Mouse (Mus musculus) liver, embryonic 15.5 days (tissue): ENCODE results near the gene Ppox. TPM values are rescaled to one million over a fixed set of nuclear protein-coding genes. Genes with fewer than 3 reads are reported as not detected.
"Not testable (repeated sequence)": the region's sequence is repeated elsewhere in the genome, so short reads cannot be mapped to it uniquely, and the experiment has no call there.

ENCODE experiments used
- ATAC-seq: fragments of 200-750 bp; cut with Nextera tagmentation; 2 replicates; pipeline ENCODE4 v1.8.0; 2017; ENCODE audit warnings: moderate number of reproducible peaks, mild to moderate bottlenecking, moderate library complexity; ENCODE audit not compliant: insufficient read depth
- H3K27ac ChIP-seq: fragments of 300-500 bp; sonication (generic); replicated peaks from 2 replicates; pipeline ENCODE4 v1.5.1; 2015; ENCODE audit warnings: mild to moderate bottlenecking, inconsistent platforms
- H3K27me3 ChIP-seq: fragments of 300-500 bp; sonication (generic); 2 replicates; pipeline ENCODE4 v1.6.1; 2015; ENCODE audit warnings: mild to moderate bottlenecking, inconsistent platforms
- H3K36me3 ChIP-seq: fragments of 300-500 bp; sonication (generic); replicated peaks from 2 replicates; pipeline ENCODE4 v1.6.1; 2015; ENCODE audit warnings: moderate library complexity, mild to moderate bottlenecking, inconsistent platforms
- H3K4me1 ChIP-seq: fragments of 300-500 bp; sonication (generic); replicated peaks from 2 replicates; pipeline ENCODE4 v1.6.1; 2015; ENCODE audit warnings: inconsistent platforms
- H3K4me2 ChIP-seq: fragments of 300-500 bp; sonication (generic); 2 replicates; pipeline ENCODE4 v1.6.1; 2015; ENCODE audit warnings: moderate library complexity, mild to moderate bottlenecking, inconsistent platforms
- H3K4me3 ChIP-seq: fragments of 300-500 bp; sonication (generic); replicated peaks from 2 replicates; pipeline ENCODE4 v1.5.1; 2015; ENCODE audit warnings: mild to moderate bottlenecking, inconsistent platforms
- H3K9ac ChIP-seq: fragments of 300-500 bp; sonication (generic); 2 replicates; pipeline ENCODE4 v1.6.1; 2015; ENCODE audit warnings: moderate library complexity, mild to moderate bottlenecking, inconsistent platforms
- H3K9me3 ChIP-seq: fragments of 300-500 bp; sonication (generic); replicated peaks from 2 replicates; pipeline ENCODE4 v1.6.1; 2016; ENCODE audit warnings: inconsistent platforms
- WGBS: fragments of 180-500 bp; shearing (Covaris S2); methylation state at CpG from one replicate; pipeline ENCODE4 v1.1.7; 2015; ENCODE audit warnings: mixed read lengths; ENCODE audit not compliant: insufficient replicate concordance; 5-methylcytosine and 5-hydroxymethylcytosine counted together
- polyA plus RNA-seq: library from polyadenylated mRNA; unstranded; fragments of >200 nt; fragmentation: Nextera tagmentation; extraction: Ambion mirVana; gene quantifications from 2 replicates; pipeline ENCODE4 v1.2.1, GENCODE M21; 2015

Gene Ppox
- polyA plus RNA-seq, 1 experiment from 2014 or later, result 214 TPM

GRCm38 (mm10) chr1:171309321-171309720 is 28.3 kb upstream of the Ppox start:
- Histone ChIP-seq H3K4me1 (no peaks in the 10 kb centered on the region), H3K9ac (no peak overlapping the region), H3K4me3 (no peak overlapping the region), H3K9me3 (no peaks in the 10 kb centered on the region), H3K36me3 (no peaks in the 10 kb centered on the region), H3K4me2 (no peak overlapping the region), H3K27ac (no peak overlapping the region), H3K27me3 (peaks cover 25% of the 10 kb centered on the region)
- ATAC-seq, result no peak
- 42% methylated on average over 2 of the region's 2 CpGs for WGBS

GRCm38 (mm10) chr1:171306157-171306556 is 25.2 kb upstream of the Ppox start:
- H3K27me3 ChIP-seq, result peaks cover 28% of the 10 kb centered on the region
- not testable (repeated sequence) for H3K9me3 ChIP-seq, H3K4me2 ChIP-seq, ATAC-seq, H3K9ac ChIP-seq, H3K36me3 ChIP-seq, H3K4me1 ChIP-seq, H3K27ac ChIP-seq, H3K4me3 ChIP-seq
- WGBS, result 57% methylated on average over 5 of the region's 5 CpGs

GRCm38 (mm10) chr1:171298226-171298625 is 17.2 kb upstream of the Ppox start:
- no peak overlapping the region for H3K4me3 ChIP-seq
- H3K9ac ChIP-seq, result no peak overlapping the region
- H3K27me3 ChIP-seq, result peaks cover 52% of the 10 kb centered on the region
- H3K36me3 ChIP-seq, result no peaks in the 10 kb centered on the region
- no peaks in the 10 kb centered on the region for H3K9me3 ChIP-seq
- 52% methylated on average over 3 of the region's 3 CpGs for WGBS
- no peak overlapping the region for H3K4me2 ChIP-seq
- no peak overlapping the region for H3K27ac ChIP-seq
- ATAC-seq, result no peak
- H3K4me1 ChIP-seq, result peaks cover 10% of the 10 kb centered on the region

- Histone ChIP-seq H3K9me3 (no peaks in the 10 kb centered on the region), H3K27ac (peak overlapping the region; percentile 87), H3K9ac (peak overlapping the region; percentile 77; the same call in 1 of the 2 replicates), H3K4me1 (peaks cover 30% of the 10 kb centered on the region), H3K27me3 (peaks cover 43% of the 10 kb centered on the region), H3K36me3 (peaks cover 1% of the 10 kb centered on the region; the same call in 1 of the 2 replicates), H3K4me3 (peak overlapping the region; percentile 78), H3K4me2 (peak overlapping the region; percentile 69)
- WGBS, result 4% methylated on average over 3 of the region's 3 CpGs
- no peak for ATAC-seq
Observed at GRCm38 (mm10) chr1:171295063-171295402, 14.0 kb upstream of the Ppox start.

- Histone ChIP-seq H3K9me3 (no peaks in the 10 kb centered on the region), H3K9ac (peak within 1 kb of the TSS; percentile 77), H3K36me3 (peaks cover 7% of the 10 kb centered on the region), H3K27me3 (peaks cover 40% of the 10 kb centered on the region), H3K27ac (peak within 1 kb of the TSS; percentile 87), H3K4me1 (peaks cover 30% of the 10 kb centered on the region), H3K4me2 (peak within 1 kb of the TSS; percentile 69), H3K4me3 (peak within 1 kb of the TSS; percentile 78)
- ATAC-seq, result peak; percentile 77
- 1% methylated on average over 42 of the region's 42 CpGs for WGBS
Observed at GRCm38 (mm10) chr1:171294298-171295062, 13.5 kb upstream of the Ppox start, which contains the start of gene Ufc1. TSS of gene Ufc1 (minus strand) at chr1:171295024.

- Histone ChIP-seq H3K9ac (peak overlapping the region; percentile 77), H3K4me1 (peaks cover 32% of the 10 kb centered on the region), H3K9me3 (no peaks in the 10 kb centered on the region), H3K4me2 (peak overlapping the region; percentile 69), H3K27me3 (peaks cover 36% of the 10 kb centered on the region), H3K36me3 (peaks cover 12% of the 10 kb centered on the region), H3K4me3 (peak overlapping the region; percentile 78), H3K27ac (peak overlapping the region; percentile 87)
- 37% methylated on average over 5 of the region's 5 CpGs for WGBS
- no peak for ATAC-seq
Observed at GRCm38 (mm10) chr1:171293906-171294297, 12.9 kb upstream of the Ppox start.

- Histone ChIP-seq H3K4me3 (peak overlapping the region; percentile 78), H3K27ac (no peak overlapping the region), H3K36me3 (peaks cover 16% of the 10 kb centered on the region), H3K9me3 (no peaks in the 10 kb centered on the region), H3K9ac (no peak overlapping the region), H3K4me2 (peak overlapping the region; percentile 69), H3K27me3 (peaks cover 31% of the 10 kb centered on the region), H3K4me1 (peaks cover 37% of the 10 kb centered on the region)
- WGBS, result 79% methylated on average over 3 of the region's 3 CpGs
- no peak for ATAC-seq
Observed at GRCm38 (mm10) chr1:171293351-171293750, 12.4 kb upstream of the Ppox start.

GRCm38 (mm10) chr1:171288328-171288727 is 7.3 kb upstream of the Ppox start:
- Histone ChIP-seq H3K27ac (peak overlapping the region; percentile 56), H3K27me3 (no peaks in the 10 kb centered on the region), H3K9me3 (no peaks in the 10 kb centered on the region), H3K4me2 (peak overlapping the region; percentile 77), H3K4me1 (peaks cover 71% of the 10 kb centered on the region), H3K36me3 (peaks cover 49% of the 10 kb centered on the region), H3K4me3 (peak overlapping the region; percentile 83), H3K9ac (no peak overlapping the region)
- no peak for ATAC-seq
- WGBS, result 60% methylated on average over 4 of the region's 4 CpGs

- no peaks in the 10 kb centered on the region for H3K9me3 ChIP-seq
- peaks cover 58% of the 10 kb centered on the region for H3K36me3 ChIP-seq
- peak within 1 kb of the TSS; percentile 83 for H3K4me3 ChIP-seq
- no peaks in the 10 kb centered on the region for H3K27me3 ChIP-seq
- H3K27ac ChIP-seq, result peak within 1 kb of the TSS; percentile 86
- peak within 1 kb of the TSS; percentile 77 for H3K4me2 ChIP-seq
- peak; percentile 92 for ATAC-seq
- H3K9ac ChIP-seq, result peak within 1 kb of the TSS; percentile 88
- WGBS, result 2% methylated on average over 49 of the region's 49 CpGs
- peaks cover 71% of the 10 kb centered on the region for H3K4me1 ChIP-seq
Observed at GRCm38 (mm10) chr1:171287136-171288081, 6.4 kb upstream of the Ppox start, which contains the start of gene Usp21. TSS of gene Usp21 (minus strand) at chr1:171287991.

- H3K27me3 ChIP-seq, result no peaks in the 10 kb centered on the region
- peak overlapping the region; percentile 25; the same call in 1 of the 2 replicates for H3K27ac ChIP-seq
- peaks cover 63% of the 10 kb centered on the region for H3K36me3 ChIP-seq
- peak overlapping the region; percentile 83; the same call in 1 of the 2 replicates for H3K4me3 ChIP-seq
- no peak overlapping the region for H3K9ac ChIP-seq
- no peak for ATAC-seq
- H3K4me1 ChIP-seq, result peaks cover 68% of the 10 kb centered on the region
- no peaks in the 10 kb centered on the region for H3K9me3 ChIP-seq
- peak overlapping the region; percentile 77 for H3K4me2 ChIP-seq
- WGBS, result 86% methylated on average over 19 of the region's 19 CpGs
Observed at GRCm38 (mm10) chr1:171286517-171286916, 5.5 kb upstream of the Ppox start.
